Mouse (Mus musculus): ENCODE results near the gene Ak6.

Gene Ak6

GRCm38 (mm10) chr13:100650550-100651438 is at the start of gene Ak6, which contains the start of gene Rad17:
TSS of gene Ak6 (plus strand) at chr13:100650979.
TSS of gene Rad17 (minus strand) at chr13:100651051.
- in situ Hi-C loops (cut with MboI, MseI), result loop anchor here in 1 of 2 experiments (10.0 kb wide), 1 partner anchor 156 kb away; the partner anchor contains the start of gene Gtf2h2

DNA sequence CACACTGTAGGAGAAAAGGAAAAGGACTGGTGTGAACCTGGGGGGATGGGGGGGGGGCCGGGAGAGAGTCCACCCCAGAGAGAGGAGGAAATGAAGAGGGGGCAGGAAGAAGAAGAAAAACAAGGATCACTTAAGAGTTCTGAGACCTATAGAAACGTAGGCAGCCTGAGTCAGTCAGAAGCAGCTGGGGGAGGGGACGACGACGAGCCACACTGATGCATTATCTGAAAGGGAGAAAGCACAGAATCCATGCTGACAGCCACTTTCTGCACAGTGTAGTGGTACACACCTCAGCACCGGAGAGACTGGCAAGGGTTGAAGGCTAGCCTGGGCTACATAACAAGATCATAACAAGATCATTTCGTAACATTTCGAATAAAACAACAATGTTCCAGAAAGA is 49.7 kb upstream of the Ak6 start:
- in situ Hi-C loops (cut with MboI, MseI), result loop anchor here in 1 of 2 experiments (25.0 kb wide), 1 partner anchor 1764 kb away; no protein-coding TSS in a partner anchor

GRCm38 (mm10) chr13:100602239-100602902 is 48.4 kb upstream of the Ak6 start:
- in situ Hi-C loops (cut with MboI, MseI), result loop anchor here in 1 of 2 experiments (25.0 kb wide), 1 partner anchor 1765 kb away; no protein-coding TSS in a partner anchor

DNA sequence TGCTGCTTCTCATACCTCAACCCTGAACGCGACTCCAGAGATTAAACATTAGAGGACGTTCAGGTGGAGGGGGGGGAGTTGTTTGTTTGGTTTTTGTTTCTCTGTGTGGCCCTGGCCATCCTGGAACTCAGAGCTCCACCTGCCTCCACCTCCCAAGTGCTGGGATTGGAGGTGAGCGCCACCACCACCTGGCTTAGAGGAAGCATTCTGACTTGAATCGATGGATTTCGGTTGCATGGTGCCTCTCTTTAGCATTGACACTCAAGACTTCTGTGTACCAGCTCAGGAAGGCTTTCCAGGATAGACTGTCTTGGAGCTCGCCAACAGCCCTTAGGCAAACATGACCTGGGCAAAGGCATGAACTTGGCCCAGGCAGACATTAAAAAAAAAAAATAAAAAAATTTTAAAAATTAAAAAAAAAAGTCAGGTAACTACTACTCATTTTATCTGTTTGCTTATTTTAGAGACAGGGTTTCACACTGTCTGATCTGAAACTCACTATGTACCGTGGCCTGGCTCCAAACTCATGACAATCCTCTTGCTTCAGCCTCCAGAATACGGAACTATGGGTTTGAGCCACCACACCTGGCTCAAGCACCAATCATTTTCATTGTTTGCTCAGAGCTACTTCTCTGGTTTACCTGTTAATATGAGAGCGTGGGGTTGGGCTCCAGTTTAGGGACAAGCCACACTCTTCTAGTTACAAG is 47.6 kb upstream of the Ak6 start:
- in situ Hi-C loops (cut with MboI, MseI), result loop anchor here in 1 of 2 experiments (25.0 kb wide), 1 partner anchor 1766 kb away; no protein-coding TSS in a partner anchor

DNA sequence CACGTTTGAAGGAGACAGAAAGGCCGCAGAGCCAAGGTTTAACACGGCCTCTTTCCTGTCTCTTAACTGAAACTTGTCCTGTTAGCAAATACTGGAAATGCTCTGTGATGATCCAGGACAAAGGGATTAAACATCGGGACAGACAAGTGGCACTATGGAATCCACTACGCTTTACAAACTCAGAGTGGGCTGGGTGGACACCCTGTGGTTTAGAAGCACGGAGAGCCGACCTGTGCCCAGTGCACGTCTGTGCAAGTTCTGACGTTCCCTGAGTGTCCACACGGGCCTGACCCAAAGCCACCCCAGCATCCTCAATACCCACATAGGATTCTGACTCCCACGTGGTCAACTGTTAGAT is 47.1 kb upstream of the Ak6 start:
- in situ Hi-C loops (cut with MboI, MseI), result loop anchor here in 1 of 2 experiments (25.0 kb wide), 1 partner anchor 1766 kb away; no protein-coding TSS in a partner anchor

- in situ Hi-C loops (cut with MboI, MseI), result loop anchor here in 1 of 2 experiments (25.0 kb wide), 1 partner anchor 1769 kb away; no protein-coding TSS in a partner anchor
Measured at GRCm38 (mm10) chr13:100605845-100606244, 44.9 kb upstream of the Ak6 start.

DNA sequence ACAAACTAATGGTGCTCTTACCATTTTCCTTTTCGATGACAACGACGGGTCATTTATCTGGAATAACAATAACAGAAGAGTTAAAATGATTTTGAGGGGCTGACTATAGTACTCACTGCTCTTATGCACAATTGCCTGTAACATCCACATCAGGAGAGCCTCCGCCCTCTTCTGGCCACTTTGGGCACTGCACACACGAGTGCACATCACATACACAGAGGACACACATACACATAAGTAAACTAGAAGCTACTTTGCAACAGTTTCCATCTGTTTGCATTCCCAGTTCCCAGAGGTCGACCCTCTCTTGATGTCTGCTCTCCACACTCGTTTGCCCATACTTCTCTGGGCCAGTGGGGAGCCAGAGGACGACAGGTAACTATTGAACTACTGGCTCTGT is 43.0 kb upstream of the Ak6 start:
- in situ Hi-C loops (cut with MboI, MseI), result loop anchor here in 1 of 2 experiments (25.0 kb wide), 1 partner anchor 1770 kb away; no protein-coding TSS in a partner anchor

GRCm38 (mm10) chr13:100611266-100611665 is 39.5 kb upstream of the Ak6 start:
- in situ Hi-C loops (cut with MboI, MseI), result loop anchor here in 1 of 2 experiments (25.0 kb wide), 1 partner anchor 1774 kb away; no protein-coding TSS in a partner anchor

GRCm38 (mm10) chr13:100612251-100612650 is 38.5 kb upstream of the Ak6 start:
- in situ Hi-C loops (cut with MboI, MseI), result loop anchor here in 1 of 2 experiments (25.0 kb wide), 1 partner anchor 1775 kb away; no protein-coding TSS in a partner anchor

DNA sequence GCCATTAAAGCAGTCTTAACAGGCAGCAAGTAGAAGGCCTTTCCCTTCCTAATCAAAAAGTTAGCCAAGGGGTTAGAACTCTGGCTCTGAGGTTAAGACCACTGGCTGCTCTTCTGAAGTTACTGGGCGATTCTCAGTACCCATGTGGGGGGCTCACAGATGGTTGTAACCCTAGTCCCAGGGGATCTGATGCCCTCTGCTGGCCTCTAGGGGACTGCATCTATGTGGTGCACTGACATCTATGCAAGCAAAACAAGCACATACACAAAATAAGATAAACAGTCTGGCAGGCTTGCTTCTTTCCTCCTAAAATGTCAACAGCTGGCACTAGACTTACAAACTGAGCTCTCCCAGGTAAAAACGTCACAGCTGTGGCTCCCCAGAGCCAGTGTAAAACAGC is 37.9 kb upstream of the Ak6 start:
- in situ Hi-C loops (cut with MboI, MseI), result loop anchor here in 1 of 2 experiments (25.0 kb wide), 1 partner anchor 1776 kb away; no protein-coding TSS in a partner anchor

DNA sequence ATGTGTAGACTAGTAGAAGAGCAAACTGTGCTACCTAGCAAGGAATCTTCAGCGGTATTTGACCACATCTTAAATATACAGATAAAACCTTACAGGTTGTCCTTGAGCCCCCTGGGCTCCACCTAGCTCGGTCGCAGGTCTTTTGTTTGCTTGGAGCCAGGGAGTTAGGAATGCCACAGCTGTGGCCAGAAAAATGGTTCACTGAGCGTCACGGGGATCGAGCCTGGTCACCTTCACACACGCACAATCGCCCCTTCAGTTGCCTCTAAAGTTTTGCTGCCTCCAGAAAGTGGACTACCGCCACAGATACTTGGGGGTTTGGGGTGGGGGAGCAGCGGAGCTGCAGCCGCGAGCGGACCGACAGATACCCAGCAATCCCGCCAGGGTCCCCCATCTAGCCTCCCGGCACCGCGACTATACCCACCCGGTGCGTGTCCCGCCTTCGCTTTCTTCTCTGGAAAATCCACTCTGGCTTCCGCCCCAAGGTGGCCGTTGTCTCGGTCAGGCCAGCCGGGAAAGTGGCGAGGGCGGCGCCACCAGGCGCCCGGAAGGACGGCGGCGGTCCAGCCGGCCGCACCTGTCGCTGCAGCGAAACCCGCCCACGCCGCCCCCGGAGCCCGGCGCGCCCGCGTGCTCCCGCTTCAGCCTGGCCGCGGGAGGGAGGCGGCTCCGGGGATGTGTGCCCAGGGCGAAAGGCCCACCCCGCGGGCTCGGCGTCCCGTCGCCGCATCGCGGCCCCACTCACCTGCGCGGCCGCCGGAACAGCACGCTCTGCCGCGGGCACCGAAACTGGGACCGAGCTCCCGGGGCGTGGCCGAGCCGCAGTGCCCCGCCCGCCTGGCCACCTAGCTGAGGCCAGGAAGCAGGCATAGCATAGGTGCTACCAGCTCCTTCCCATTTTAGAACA is 34.3 kb upstream of the Ak6 start, which contains the start of gene Marveld2:
Marveld2 (minus strand) TSS at position 791 of the 907 bp plus-strand sequence.
- in situ Hi-C loops (cut with MboI, MseI), result loop anchor here in 1 of 2 experiments (5.0 to 25.0 kb wide), 2 partner anchors 49 to 1779 kb away; no protein-coding TSS in a partner anchor

DNA sequence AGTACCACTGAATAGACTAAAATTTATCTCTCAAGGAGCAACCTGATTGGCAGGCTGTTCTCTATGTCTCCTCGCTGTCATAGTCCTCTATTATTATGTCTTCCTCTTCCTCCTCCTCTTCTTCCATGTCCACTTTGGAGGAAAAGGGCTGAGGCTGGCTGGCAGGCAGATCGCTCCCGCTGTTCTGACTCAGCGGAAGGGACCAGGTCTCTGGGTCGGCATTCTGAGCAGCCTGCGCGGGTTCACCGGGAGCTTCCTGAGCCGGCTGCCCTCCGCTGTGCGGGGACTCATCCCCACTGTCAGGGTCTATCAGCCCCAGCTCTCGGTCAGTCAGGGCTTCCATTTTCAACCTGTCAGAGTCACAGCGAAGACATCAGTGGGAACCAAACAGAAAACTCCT is 33.2 kb upstream of the Ak6 start:
- in situ Hi-C loops (cut with MboI, MseI), result loop anchor here in 1 of 2 experiments (5.0 to 25.0 kb wide), 2 partner anchors 50 to 1780 kb away; no protein-coding TSS in a partner anchor

DNA sequence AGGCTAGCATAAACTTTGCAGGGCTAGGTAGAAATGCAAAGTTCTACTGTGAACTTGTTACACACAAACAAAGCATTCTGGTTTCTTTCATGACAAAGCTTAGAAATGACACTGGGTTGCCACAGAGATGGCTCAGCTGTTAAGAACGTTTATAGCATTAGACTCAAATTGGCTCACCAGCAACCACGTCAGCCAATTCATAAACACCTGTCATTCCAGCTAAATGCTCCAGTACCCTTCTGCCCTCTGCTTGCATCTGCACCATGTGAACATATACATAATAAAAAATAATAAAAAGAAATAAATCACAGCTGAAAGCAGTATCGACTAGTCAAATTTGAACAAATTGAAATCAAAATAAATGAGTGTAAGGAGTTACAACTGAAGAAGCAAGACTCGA is 28.5 kb upstream of the Ak6 start:
- in situ Hi-C loops (cut with MboI, MseI), result loop anchor here (10.0 to 25.0 kb wide), 2 partner anchors 587 to 1785 kb away; no protein-coding TSS in a partner anchor

- in situ Hi-C loops (cut with MboI, MseI), result loop anchor here (5.0 to 25.0 kb wide), 2 partner anchors 142 to 547 kb away; partner anchors contain the start of gene Gtf2h2 (in 1 of the 2)
Measured at GRCm38 (mm10) chr13:100634106-100634691, 16.6 kb upstream of the Ak6 start.

- in situ Hi-C loops (cut with MboI, MseI), result loop anchor here in 1 of 2 experiments (25.0 kb wide), 1 partner anchor 555 kb away; no protein-coding TSS in a partner anchor
Measured at GRCm38 (mm10) chr13:100642471-100643209, 8.1 kb upstream of the Ak6 start.

GRCm38 (mm10) chr13:100648223-100648622 is 2.6 kb upstream of the Ak6 start:
- in situ Hi-C loops (cut with MboI, MseI), result loop anchor here in 1 of 2 experiments (25.0 kb wide), 1 partner anchor 561 kb away; no protein-coding TSS in a partner anchor

- in situ Hi-C loops (cut with MboI, MseI), result loop anchor here in 1 of 2 experiments (10.0 kb wide), 1 partner anchor 157 kb away; the partner anchor contains the start of gene Gtf2h2
Measured at GRCm38 (mm10) chr13:100651439-100652186, 834 bp downstream of the Ak6 start, which contains the start of gene Taf9. TSS of gene Taf9 (plus strand) at chr13:100651579.
